Mouse (Mus musculus) spleen, adult 18-20 months (tissue): ENCODE data around the gene Cblb.

Experiments
- DNase-seq, 2 experiments: peaks; one replicate each; pipeline ENCODE4 v3.0.0; 2022; ENCODE audit warnings: mixed read lengths in 2 of 2

The Cblb gene

DNA sequence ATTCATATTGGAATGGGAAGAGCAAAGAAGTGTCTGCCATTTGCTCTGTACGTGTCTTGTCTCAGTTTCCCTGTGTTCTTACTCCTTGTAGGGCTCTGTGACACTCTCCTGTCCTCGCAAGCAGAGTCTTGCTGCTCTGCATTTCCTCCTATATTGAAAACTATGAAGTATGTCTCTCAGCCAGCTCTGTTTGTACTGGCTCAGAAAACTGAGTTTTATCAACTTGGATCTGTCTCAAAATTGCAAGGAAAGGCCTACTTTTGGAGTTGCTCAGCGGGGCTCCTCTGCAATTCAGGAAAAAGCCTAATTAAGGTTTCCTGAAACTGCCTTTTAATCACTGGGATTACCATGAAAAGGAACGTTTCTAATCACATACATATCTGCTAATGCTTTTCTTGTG lies 46.9 kb downstream of the Cblb start:
- no peak for DNase-seq

DNA sequence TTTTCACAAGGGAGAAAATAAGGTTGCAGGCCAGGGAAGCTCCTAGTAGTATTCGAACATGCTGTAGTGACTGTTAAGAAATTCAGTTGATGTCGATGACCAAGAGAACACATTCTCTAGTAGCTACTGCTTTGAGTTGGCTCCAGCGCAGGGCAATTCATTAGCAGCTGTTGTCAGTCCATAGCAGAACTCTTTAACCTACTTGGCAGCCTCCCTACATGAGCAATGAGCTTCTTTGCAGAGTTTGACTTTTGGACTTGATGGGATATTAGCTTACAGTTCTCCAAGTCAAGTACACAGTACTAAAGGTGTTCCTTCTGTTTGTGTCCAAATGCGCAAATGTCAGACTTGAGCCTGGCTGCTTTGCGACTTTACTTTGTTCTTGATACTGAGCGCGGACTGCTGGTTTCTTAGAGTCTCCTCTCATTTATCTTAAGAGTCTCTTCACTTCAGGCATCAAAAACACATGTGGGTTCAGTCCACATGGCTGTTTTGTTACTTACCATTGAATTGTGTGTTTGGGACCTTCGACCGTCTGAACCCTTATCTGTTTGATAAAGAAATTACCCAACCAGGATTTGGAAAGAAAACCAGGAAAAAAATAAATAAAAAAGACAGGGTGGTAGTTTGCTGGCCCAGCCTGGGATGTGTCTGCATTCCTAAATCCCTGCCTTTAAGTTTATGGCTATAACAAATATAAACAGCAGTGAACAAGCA lies 47.9 kb downstream of the Cblb start:
- no peak for DNase-seq

- DNase-seq, result no peak
These were observed 48.4 kb downstream of the Cblb start for GRCm38 (mm10) chr16:52079475-52079823.

- no peak for DNase-seq
These were observed 49.8 kb downstream of the Cblb start for GRCm38 (mm10) chr16:52080619-52081395.

- peak in 1 of 2 experiments; percentile 26 for DNase-seq
These were observed 50.7 kb downstream of the Cblb start for GRCm38 (mm10) chr16:52081756-52082155.

DNA sequence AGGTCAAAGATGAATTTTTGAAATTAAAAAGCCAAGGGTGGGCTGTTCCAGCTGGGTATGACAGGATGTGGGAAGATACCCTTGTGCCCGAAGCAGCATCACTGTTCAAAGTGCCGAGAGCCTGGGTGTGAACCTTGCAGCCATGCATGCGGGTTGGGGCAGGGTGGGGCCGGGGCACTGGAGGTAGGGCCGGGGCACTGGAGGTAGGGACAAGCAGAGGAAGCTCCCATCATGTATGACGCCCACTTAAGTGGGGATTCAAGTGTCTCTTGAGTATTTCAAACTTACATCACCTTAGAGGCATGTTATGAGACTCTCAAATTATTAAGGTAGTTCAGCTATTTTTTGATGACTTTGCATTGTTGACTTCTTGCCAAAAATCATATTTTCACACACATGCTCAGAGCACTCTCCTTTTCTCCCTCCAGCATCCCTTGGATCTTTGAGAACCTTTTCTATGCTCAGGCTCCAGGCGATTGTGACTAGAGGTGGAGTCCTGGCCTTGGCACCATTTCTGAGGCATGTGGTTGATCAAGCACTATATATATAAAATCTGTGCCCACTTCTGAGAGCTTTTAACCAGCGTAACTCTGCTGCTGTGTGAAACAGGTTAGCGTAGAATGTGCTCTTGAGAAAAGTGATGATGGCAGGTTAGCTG lies 55.9 kb downstream of the Cblb start:
- no peak for DNase-seq

DNA sequence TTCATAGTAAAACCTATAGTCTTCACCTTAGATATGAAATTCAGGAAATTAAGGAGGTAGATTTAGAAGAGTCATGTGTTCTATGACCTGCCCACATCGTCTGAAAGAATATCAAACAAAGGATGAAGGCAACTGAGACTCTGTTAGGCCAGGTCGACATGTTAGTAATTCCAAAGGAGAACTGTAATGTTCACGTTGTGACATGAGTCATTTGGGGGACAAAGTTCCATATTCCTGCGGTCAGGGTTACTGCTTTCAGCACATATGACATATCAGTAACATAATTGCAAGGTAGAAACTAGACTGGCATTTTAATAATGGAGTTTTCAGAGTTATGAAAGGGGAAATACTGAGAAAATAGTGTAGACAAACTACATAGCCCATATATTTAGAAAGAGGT lies 58.3 kb downstream of the Cblb start:
- no peak for DNase-seq

DNA sequence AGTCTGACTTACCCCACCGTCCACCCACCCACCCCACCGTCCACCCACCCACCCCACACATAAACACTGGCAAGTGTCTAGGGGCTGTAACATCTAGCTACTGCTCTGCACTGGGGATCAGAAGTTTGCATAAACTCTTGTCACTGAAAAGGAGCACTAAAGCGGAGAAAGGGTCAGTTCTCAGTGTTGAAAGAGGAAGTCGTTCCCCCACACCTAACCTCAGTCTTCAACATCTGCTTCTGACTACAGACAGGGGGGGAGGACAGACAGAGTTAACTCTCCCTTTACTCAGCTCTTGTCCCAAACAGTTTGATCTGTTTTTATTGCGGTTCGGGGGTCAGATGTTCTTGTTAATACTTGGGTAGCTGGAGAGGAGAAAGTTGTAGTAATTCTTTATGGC lies 59.9 kb downstream of the Cblb start:
- DNase-seq, result no peak

- no peak for DNase-seq
These were observed 62.6 kb downstream of the Cblb start for GRCm38 (mm10) chr16:52093325-52094253.

DNA sequence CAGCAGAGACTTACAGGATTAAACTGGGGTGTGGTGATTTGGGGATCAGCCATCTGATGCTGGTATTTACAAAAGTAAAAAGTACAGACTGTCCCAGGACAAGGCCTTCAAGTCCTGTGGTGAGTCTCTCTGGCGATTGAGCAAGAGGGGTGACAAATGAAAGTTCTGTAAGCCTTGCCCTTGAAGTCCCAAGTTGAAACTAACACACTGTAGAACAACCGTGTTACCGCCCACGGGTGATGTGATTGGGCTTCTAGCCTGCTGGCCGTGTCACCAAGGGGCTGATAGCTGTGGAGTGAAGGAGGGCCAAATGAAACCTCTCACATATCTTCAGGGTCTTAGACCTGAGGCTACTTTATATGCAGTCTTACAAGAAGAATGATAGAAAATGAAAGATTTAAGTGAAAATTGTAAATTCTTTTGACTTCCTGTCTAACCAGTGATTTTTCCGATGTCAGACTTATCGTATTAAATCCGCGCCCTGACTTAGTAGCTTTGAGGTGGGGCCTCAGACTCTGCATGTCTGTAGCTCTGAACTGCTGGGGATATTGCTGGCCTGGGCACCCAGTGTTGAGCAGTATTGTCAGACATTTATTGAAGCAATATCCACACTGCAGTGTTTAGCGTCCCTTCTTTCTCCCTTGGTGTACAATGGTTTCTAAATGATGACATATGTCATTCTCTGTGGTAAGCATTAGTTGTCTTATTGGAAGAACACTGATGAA lies 63.9 kb downstream of the Cblb start:
- no peak for DNase-seq

GRCm38 (mm10) chr16:52095643-52096042 lies 64.6 kb downstream of the Cblb start:
- no peak for DNase-seq

- DNase-seq, result no peak
These were observed 69.4 kb downstream of the Cblb start for GRCm38 (mm10) chr16:52100466-52100865.

GRCm38 (mm10) chr16:52104608-52105007 lies 73.6 kb downstream of the Cblb start:
- no peak for DNase-seq

- DNase-seq, result no peak
These were observed 76.8 kb downstream of the Cblb start for GRCm38 (mm10) chr16:52107836-52108235.

DNA sequence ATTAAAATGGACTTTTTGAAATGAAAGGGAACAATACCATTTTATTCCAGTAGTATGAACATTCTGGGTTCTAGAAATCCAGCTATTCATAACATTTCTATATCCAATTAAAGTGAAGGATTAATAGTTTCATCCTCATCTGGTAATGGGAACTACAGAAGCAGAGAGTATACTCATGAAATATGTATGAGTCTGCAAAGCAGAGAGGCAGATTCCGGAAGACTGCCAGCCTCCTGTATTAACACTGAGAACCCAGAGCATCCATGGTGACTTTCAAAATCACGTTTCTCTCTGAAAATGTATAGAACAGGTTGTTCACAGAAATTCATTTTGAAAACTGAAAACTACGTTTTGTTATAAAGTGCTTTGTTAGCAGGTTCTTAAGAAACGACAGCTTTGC lies 83.4 kb downstream of the Cblb start:
- no peak for DNase-seq

DNA sequence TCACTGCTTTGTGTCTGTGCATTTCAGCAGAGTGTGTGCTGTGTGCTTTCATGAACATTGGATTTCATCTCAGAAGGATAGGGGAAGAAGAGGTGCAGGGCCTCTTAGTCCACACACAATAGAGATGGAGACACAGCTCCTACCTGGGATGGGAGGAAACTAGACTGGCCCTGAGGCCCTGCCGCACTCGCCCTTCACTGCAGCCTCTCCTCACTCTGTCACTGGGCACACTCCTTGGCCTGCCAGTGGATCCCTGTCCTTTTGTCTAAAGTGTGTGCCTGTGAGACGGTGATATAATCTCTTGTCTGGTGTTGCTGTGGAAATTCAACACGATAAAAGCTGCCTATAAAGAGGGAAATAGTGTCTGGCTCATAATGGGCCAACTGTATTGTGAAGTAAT lies 88.0 kb downstream of the Cblb start:
- no peak for DNase-seq

DNA sequence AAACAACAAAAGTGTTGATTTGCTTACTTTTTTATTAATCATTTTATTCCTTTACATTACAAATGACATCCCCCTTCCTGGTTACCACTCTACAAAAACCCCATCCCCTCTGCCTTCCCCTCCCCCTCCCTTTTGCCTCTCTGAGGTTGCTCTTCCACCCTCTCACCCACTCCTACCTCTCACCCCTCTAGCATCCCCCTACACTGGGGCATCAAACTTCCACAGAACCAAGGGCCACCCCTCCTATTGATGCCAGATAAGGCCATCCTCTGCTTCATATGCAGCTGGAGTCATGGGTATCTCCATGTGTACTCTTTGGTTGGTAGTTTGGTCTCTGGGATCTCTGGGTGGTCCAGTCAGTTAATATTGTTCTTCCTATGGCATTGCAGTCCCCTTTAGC lies 93.9 kb downstream of the Cblb start:
- no peak for DNase-seq

DNA sequence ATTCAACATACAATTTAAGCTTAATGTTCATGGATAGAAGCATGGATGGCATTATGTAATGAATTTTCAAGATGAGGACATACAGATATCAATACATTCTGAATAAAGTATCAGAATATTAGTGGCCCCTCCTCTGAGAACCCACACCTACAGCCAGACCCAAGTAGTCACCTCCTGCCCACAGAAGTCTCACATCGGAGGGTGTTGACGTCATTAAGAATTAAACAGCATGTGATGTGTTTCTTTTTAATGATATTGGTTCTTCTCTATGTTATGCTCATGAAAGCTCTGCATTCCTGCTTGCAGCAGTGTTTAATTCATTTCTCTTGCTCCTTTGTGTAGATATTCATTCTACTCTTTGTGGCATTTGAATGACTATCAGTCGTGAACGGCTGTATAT lies 94.9 kb downstream of the Cblb start:
- no peak for DNase-seq

- no peak for DNase-seq
These were observed 98.4 kb downstream of the Cblb start for GRCm38 (mm10) chr16:52129357-52129905.

DNA sequence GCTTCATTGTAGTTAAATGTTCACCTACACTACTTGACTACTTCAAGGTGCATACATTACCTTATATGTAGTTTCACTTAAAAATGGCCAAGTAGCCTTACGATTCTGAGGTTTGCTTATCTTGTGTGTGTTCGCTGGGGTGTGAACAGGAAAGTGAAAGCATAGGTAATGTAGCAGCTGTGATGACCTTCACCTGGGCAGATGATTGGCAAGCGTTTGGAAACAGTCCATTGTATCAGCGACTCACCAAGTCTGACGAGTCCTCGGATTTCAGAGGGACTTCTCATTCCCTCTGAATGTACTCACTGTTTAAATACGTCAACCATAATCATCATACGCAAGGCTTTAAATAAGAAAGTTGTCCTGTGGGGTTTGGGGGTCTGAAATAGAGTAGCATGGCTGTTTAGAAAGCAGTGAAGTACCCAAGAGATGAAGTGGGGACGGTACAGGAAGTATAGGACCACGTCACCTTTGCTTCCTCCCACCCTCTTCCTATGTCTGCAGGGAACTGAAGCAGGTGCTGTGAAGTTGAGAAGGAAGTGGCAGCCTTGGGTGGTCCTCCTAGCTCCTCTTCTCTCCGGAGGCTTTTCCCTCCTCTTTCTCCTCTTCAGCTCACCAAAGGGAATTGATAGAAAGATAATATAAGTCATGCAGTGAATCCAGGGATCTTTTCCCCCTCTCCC lies 101.9 kb downstream of the Cblb start:
- DNase-seq, result no peak

- no peak for DNase-seq
These were observed 103.7 kb downstream of the Cblb start for GRCm38 (mm10) chr16:52134631-52135227.
